Comparison of ENCODE assay signal across 16 mouse cellular contexts in genomic region chr4:46915934-46916333, GRCm38 (mm10).
"Had no signal": no experiment of that assay in that cellular context is flagged by ENCODE, and none has a peak within 500 bp of the region (broad histone marks: within the 10 kb centered on the region; RNA-seq: fewer than 3 reads in every experiment).

No protein-coding gene starts in this region.

- H3K4me2 ChIP-seq: limb, embryonic 12.5 days; limb, embryonic 15.5 days; liver, embryonic 11.5 days; lung, embryonic 14.5 days; neural tube, embryonic 13.5 days had no signal

- H3K27ac ChIP-seq: kidney, postnatal 0 days; limb, embryonic 12.5 days; limb, embryonic 15.5 days; liver, embryonic 14.5 days; macrophage; neural tube, embryonic 13.5 days had no signal

- H3K9ac ChIP-seq: limb, embryonic 12.5 days; limb, embryonic 15.5 days; liver, embryonic 14.5 days; liver, postnatal 0 days; lung, embryonic 14.5 days; neural tube, embryonic 13.5 days had no signal

- H3K9me3 ChIP-seq: limb, embryonic 12.5 days; limb, embryonic 15.5 days; neural tube, embryonic 13.5 days had no signal

- H3K4me1 ChIP-seq: limb, embryonic 15.5 days had no signal

- DNase-seq: kidney, adult 2 months; kidney, postnatal 25 days; left cerebral cortex, postnatal 4 days; liver, postnatal 0 days; lung, embryonic 14.5 days; right cerebral cortex, postnatal 25 days; thymus, adult 18-20 months; thymus, postnatal 36 days had no signal

- H3K36me3 ChIP-seq: limb, embryonic 12.5 days; limb, embryonic 15.5 days; neural tube, embryonic 13.5 days had no signal

- H3K27me3 ChIP-seq: limb, embryonic 15.5 days; neural tube, embryonic 13.5 days had no signal

- H3K4me3 ChIP-seq: limb, embryonic 12.5 days; limb, embryonic 15.5 days; myocyte; neural tube, embryonic 13.5 days had no signal
